Mouse (Mus musculus) intestine, embryonic 14.5 days (tissue): Measurements from ENCODE around the gene Slc36a4. TPM values are rescaled to one million over a fixed set of nuclear protein-coding genes. Genes with fewer than 3 reads are reported as not detected.

Experiments used
- polyA plus RNA-seq: library from polyadenylated mRNA; unstranded; fragments of >200 nt; fragmentation: Nextera tagmentation; extraction: Ambion mirVana; gene quantifications from 2 replicates; pipeline ENCODE4 v1.2.1, GENCODE M21; 2014

Slc36a4 gene
- polyA plus RNA-seq, 1 experiment from 2014 or later = 15.9 TPM

Other genes with a start within 250 kb of the Slc36a4 start
- 5.6 and 7.3 TPM in 2 replicates for gene Smco4, start 216.3 kb upstream of the Slc36a4 start, polyA plus RNA-seq
- gene Deup1, start 81.8 kb upstream of the Slc36a4 start, polyA plus RNA-seq = 0.12 and 0.26 TPM in 2 replicates
- not detected in 2 replicates for gene Mtnr1b, start 164.8 kb downstream of the Slc36a4 start, polyA plus RNA-seq